Comparison of ENCODE assay signal across 8 mouse cellular contexts in the genomic region with DNA sequence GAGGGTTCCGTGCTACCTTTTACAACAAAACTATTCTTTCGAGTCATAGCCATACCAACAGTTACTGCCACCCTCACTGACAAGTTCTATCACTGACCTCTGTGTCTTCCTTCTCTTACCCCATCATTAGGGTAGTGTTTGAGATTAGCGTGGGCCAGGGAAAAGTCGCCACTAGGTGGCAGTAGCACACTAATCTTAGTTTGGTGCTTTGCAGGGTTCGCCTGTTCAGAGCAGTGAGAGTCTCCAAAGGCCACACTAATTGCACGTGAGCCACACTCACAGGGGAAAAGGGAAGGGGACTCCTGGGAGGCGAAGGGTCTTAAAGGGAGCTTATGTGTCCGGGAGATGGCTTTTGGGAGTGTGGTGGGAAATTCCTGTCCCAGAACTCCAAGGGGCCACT. TPM values are rescaled to one million over a fixed set of nuclear protein-coding genes. Genes with fewer than 3 reads are reported as not detected.
DNase-seq lines count a peak whose midpoint lies in the region; ATAC-seq lines count a peak whose summit lies in the region.

No protein-coding gene starts in this region.

- WGBS in kidney, embryonic 16.5 days: 17% methylated on average over 8 of the region's 8 CpGs
- 15% methylated on average over 8 of the region's 8 CpGs for WGBS in liver, embryonic 11.5 days
- WGBS in neural tube, embryonic 11.5 days: 16% methylated on average over 8 of the region's 8 CpGs
- 15% methylated on average over 8 of the region's 8 CpGs for WGBS in stomach, embryonic 16.5 days

- H3K27ac ChIP-seq in kidney, embryonic 16.5 days (ENCODE audit: low read length): no peak overlapping the region
- no peak overlapping the region for H3K27ac ChIP-seq in liver, embryonic 11.5 days (ENCODE audit: low read depth, low read length)
- no peak overlapping the region for H3K27ac ChIP-seq in neural tube, embryonic 11.5 days (ENCODE audit: low read depth, low read length)
- no peak overlapping the region for H3K27ac ChIP-seq in stomach, embryonic 16.5 days (ENCODE audit: low read length)

- peak; percentile 96 for ATAC-seq in granulocyte monocyte progenitor cell, adult 5-6 weeks (replicated peaks; ENCODE audit: poor library complexity, severe bottlenecking)
- peak; percentile 86 for ATAC-seq in kidney, embryonic 16.5 days (ENCODE audit: low FRiP score, low TSS enrichment)
- ATAC-seq in liver, embryonic 11.5 days (replicated peaks; ENCODE audit: low FRiP score): peak; percentile 70
- ATAC-seq in neural tube, embryonic 11.5 days (ENCODE audit: insufficient read depth, low FRiP score, low TSS enrichment): peak; percentile 79
- ATAC-seq in stomach, embryonic 16.5 days (ENCODE audit: insufficient read depth, low FRiP score): peak; percentile 66; the same call in 1 of the 2 replicates

- H3K9me3 ChIP-seq in kidney, embryonic 16.5 days (ENCODE audit: low read length): no peaks in the 10 kb centered on the region
- H3K9me3 ChIP-seq in liver, embryonic 11.5 days (ENCODE audit: control insufficient read depth, low read length): no peaks in the 10 kb centered on the region
- H3K9me3 ChIP-seq in neural tube, embryonic 11.5 days (ENCODE audit: control insufficient read depth, low read length): no peaks in the 10 kb centered on the region
- no peaks in the 10 kb centered on the region for H3K9me3 ChIP-seq in stomach, embryonic 16.5 days (replicated peaks; ENCODE audit: control insufficient read depth, low read length)

- no peak overlapping the region for H3K4me2 ChIP-seq in kidney, embryonic 16.5 days (replicated peaks; ENCODE audit: low read depth, low read length)
- H3K4me2 ChIP-seq in liver, embryonic 11.5 days: no peak overlapping the region
- H3K4me2 ChIP-seq in neural tube, embryonic 11.5 days (ENCODE audit: low read depth): no peak overlapping the region
- H3K4me2 ChIP-seq in stomach, embryonic 16.5 days (ENCODE audit: low read depth, low read length): no peak overlapping the region

- no peaks in the 10 kb centered on the region for H3K36me3 ChIP-seq in kidney, embryonic 16.5 days (ENCODE audit: insufficient read depth, low read length)
- no peaks in the 10 kb centered on the region for H3K36me3 ChIP-seq in liver, embryonic 11.5 days (ENCODE audit: control insufficient read depth, insufficient read depth, low read length)
- no peaks in the 10 kb centered on the region for H3K36me3 ChIP-seq in neural tube, embryonic 11.5 days (ENCODE audit: control insufficient read depth, insufficient read depth, low read length)
- H3K36me3 ChIP-seq in stomach, embryonic 16.5 days (ENCODE audit: control insufficient read depth, insufficient read depth, low read length): no peaks in the 10 kb centered on the region

- H3K4me1 ChIP-seq in kidney, embryonic 16.5 days (ENCODE audit: insufficient read depth, low read length): no peaks in the 10 kb centered on the region
- H3K4me1 ChIP-seq in liver, embryonic 11.5 days (replicated peaks; ENCODE audit: control insufficient read depth, insufficient read depth, low read length): no peaks in the 10 kb centered on the region
- H3K4me1 ChIP-seq in neural tube, embryonic 11.5 days (ENCODE audit: control insufficient read depth, insufficient read depth, low read length): no peaks in the 10 kb centered on the region
- no peaks in the 10 kb centered on the region for H3K4me1 ChIP-seq in stomach, embryonic 16.5 days (ENCODE audit: control insufficient read depth, insufficient read depth, low read length)

- H3K9ac ChIP-seq in kidney, embryonic 16.5 days (replicated peaks; ENCODE audit: low read length): no peak overlapping the region
- H3K9ac ChIP-seq in liver, embryonic 11.5 days (ENCODE audit: low read depth, low read length): no peak overlapping the region
- H3K9ac ChIP-seq in neural tube, embryonic 11.5 days (ENCODE audit: low read length): no peak overlapping the region
- no peak overlapping the region for H3K9ac ChIP-seq in stomach, embryonic 16.5 days (ENCODE audit: low read length)

- H3K4me3 ChIP-seq in kidney, embryonic 16.5 days (ENCODE audit: low read length): no peak overlapping the region
- no peak overlapping the region for H3K4me3 ChIP-seq in liver, embryonic 11.5 days (ENCODE audit: low read depth, low read length)
- H3K4me3 ChIP-seq in neural tube, embryonic 11.5 days (ENCODE audit: low read depth, low read length): no peak overlapping the region
- H3K4me3 ChIP-seq in stomach, embryonic 16.5 days (replicated peaks; ENCODE audit: low read length): no peak overlapping the region

- H3K27me3 ChIP-seq in kidney, embryonic 16.5 days (ENCODE audit: insufficient read depth, low read length): no peaks in the 10 kb centered on the region
- no peaks in the 10 kb centered on the region for H3K27me3 ChIP-seq in liver, embryonic 11.5 days (replicated peaks; ENCODE audit: control insufficient read depth, insufficient read depth, low read length)
- no peaks in the 10 kb centered on the region for H3K27me3 ChIP-seq in neural tube, embryonic 11.5 days (ENCODE audit: control insufficient read depth, insufficient read depth, low read length)
- no peaks in the 10 kb centered on the region for H3K27me3 ChIP-seq in stomach, embryonic 16.5 days (ENCODE audit: control insufficient read depth, insufficient read depth, low read length)

- DNase-seq in 416B (ENCODE audit: low read depth): peak; percentile 88
- peak; percentile 49 for DNase-seq in adrenal gland, adult 8-10 months
- DNase-seq in embryo, embryonic 11.5 days (ENCODE audit: low read depth, low spot score): peak; percentile 73
- peak; percentile 53 for DNase-seq in liver, embryonic 11.5 days (ENCODE audit: low spot score)
- peak; percentile 85 for DNase-seq in neural tube, embryonic 11.5 days (ENCODE audit: low spot score)

RNA-seq across cellular contexts. Expression of a gene that starts 37.3 kb away (rescaled TPM):
- under 1 TPM in 3 of 4 experiments, not detected in 1; 0.15 to 0.52 (median 0.23) TPM for total RNA-seq in adrenal gland, adult 8-10 months (2022)
- total RNA-seq in granulocyte monocyte progenitor cell, adult 5-6 weeks (2014; fragmentation: Nextera tagmentation): 0.38 TPM in 1 of 2 replicates, not detected in the other
- 0.09 TPM in 1 of 2 replicates, not detected in the other for total RNA-seq in granulocyte monocyte progenitor cell, adult 5-6 weeks (2017)
- 2.2 and 2.7 TPM in 2 replicates for polyA plus RNA-seq in kidney, embryonic 16.5 days (2015; fragmentation: Nextera tagmentation; extraction: Ambion mirVana)
- 0.34 and 0.38 TPM in 2 replicates for polyA plus RNA-seq in liver, embryonic 11.5 days (2014; fragmentation: Nextera tagmentation; extraction: Ambion mirVana)
- 0.22 and 0.36 TPM in 2 replicates for polyA plus RNA-seq in neural tube, embryonic 11.5 days (2014; fragmentation: Nextera tagmentation; extraction: Ambion mirVana)
- polyA plus RNA-seq in stomach, embryonic 16.5 days (2015; fragmentation: Nextera tagmentation; extraction: Ambion mirVana): 31.9 and 49.3 TPM in 2 replicates
